Mouse (Mus musculus) heart, adult 2 months (tissue): ENCODE data around the gene Btg3.

Source experiments
- CTCF ChIP-seq: fragments of 200-600 bp; IDR thresholded peaks from 2 replicates; pipeline ENCODE4 v1.8.1; 2022; ENCODE audit warnings: antibody characterized with exemption, mild to moderate bottlenecking, moderate library complexity
- POLR2A ChIP-seq: fragments of 200-500 bp; IDR thresholded peaks from 2 replicates; pipeline ENCODE4 v1.6.1; 2011; ENCODE audit warnings: mild to moderate bottlenecking, low read depth, low read length, control low read depth; ENCODE audit not compliant: insufficient read depth

GRCm38 (mm10) chr16:78389122-78389521, 12.1 kb upstream of the Btg3 start:
- no peak for TF ChIP-seq CTCF
- TF ChIP-seq POLR2A = no peak
